Mouse (Mus musculus): ENCODE measurements around the gene Pcp4l1.
"Not testable (repeated sequence)": the region's sequence is repeated elsewhere in the genome, so short reads cannot be mapped to it uniquely, and the experiment has no call there.

The Pcp4l1 gene

DNA sequence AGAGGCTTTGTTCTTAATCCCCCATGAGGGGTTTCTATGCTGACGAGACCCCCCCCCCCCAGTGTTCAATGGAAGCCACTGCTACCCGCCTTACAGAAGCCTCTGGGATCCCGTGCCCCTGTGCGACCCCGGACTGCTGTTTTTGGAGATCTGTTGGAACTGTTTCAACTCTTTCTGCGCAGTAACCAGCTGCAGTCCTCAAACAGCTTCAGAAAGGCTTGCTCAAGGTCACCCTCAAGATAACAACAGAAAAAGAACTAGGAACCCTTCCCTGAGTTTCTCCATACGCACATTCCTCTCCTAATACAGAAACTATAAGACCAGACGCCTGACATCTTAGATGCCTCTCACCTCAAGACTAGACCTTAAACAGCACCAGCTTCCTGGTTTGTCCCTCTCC lies 7.0 kb downstream of the Pcp4l1 start:
- DNase-seq (ENCODE audit: extremely low spot score), result peak; percentile 36

- peak; percentile 48 for DNase-seq (ENCODE audit: extremely low spot score)
Observed at GRCm38 (mm10) chr1:171187851-171188700, 8.0 kb downstream of the Pcp4l1 start.

DNA sequence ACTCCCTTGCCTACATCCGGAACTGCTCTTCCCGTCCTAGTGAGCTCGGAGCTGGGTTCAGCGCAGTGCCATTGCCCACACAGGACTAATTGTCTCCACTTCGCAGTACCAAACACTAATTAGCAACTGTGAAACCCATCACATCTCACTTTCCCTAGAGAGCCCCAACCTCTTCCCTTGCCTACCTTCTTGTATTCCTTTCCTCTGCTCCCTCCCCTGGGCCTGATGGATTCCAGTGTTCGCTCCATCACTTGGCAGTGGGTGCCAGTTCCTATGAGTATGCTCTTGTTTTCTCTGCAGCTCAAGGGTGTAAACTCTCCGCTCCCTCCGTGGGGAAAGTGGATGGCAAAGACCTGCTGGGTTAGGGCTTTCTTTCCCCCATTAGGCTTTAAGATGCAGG lies 10.4 kb downstream of the Pcp4l1 start:
- no peak for DNase-seq (ENCODE audit: extremely low spot score)

- DNase-seq (ENCODE audit: extremely low spot score), result no peak
Observed at GRCm38 (mm10) chr1:171184314-171184713, 11.8 kb downstream of the Pcp4l1 start.

DNA sequence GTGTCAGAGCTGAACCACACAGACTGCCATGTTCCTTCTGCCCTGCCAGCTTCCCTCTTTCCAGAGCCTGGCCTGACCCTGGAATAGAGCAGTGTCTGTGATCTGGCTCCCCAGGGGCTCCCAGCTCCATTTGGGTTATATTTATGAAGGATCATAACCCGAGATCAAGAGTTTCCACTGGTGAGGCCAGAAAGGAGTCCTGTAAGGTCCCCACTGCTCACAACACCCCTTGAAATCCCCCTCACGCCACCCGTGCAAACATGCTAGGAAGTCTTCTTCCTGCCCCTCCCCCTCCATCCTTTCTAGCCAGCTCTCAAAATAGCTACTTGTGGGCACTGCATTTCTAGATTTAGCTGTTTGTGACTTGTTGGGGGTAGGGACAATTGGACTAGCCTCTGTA lies 12.4 kb downstream of the Pcp4l1 start:
- DNase-seq (ENCODE audit: extremely low spot score), result no peak

DNA sequence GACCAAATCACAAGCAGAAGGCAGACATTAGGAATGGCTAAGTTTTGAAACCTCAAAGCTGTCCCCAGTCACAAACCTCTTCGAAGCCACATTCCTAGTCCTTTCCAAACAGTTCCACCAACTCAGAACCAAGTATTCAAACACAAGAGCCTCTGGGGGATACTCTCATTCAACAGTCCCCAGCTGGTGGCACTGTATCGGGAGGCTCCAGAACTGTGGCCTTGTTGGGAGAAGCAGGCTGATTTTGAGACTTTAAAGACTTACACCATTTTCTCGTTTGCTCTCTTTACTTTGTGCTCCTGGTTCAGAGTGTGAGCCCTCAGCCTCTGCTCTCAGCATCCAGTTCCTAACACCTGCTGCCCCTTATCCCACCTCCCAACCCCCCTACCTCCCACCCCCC lies 13.0 kb downstream of the Pcp4l1 start:
- no peak for DNase-seq (ENCODE audit: extremely low spot score)

- DNase-seq (ENCODE audit: extremely low spot score), result no peak
Observed at GRCm38 (mm10) chr1:171179487-171180171, 16.4 kb downstream of the Pcp4l1 start.

- no peak for DNase-seq (ENCODE audit: extremely low spot score)
Observed at GRCm38 (mm10) chr1:171172779-171173178, 23.3 kb downstream of the Pcp4l1 start.

DNA sequence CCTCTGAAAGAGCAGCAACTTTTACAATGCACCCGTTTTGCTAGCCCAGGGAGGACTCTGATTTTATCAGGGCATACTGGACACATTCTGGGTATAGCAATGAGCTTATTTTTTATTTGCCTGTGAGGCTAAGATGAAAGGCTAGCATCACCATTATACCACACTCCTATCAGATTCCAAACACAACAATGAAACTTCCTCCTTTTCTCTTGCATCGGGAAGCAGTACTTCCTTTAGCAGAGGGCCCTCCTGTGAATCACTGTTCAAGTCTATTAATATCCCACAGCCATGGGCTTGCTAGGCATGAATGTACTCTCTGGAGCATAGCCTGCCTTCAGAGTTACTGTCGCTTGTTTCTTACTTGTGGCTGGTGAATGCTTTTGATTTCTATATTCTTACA lies 24.9 kb downstream of the Pcp4l1 start:
- DNase-seq (ENCODE audit: extremely low spot score), result no peak

- DNase-seq (ENCODE audit: extremely low spot score), result no peak
Observed at GRCm38 (mm10) chr1:171169913-171170312, 26.2 kb downstream of the Pcp4l1 start.

- no peak for DNase-seq (ENCODE audit: extremely low spot score)
Observed at GRCm38 (mm10) chr1:171168906-171169305, 27.2 kb downstream of the Pcp4l1 start.

- no peak for DNase-seq (ENCODE audit: extremely low spot score)
Observed at GRCm38 (mm10) chr1:171165629-171166345, 30.3 kb downstream of the Pcp4l1 start.

DNA sequence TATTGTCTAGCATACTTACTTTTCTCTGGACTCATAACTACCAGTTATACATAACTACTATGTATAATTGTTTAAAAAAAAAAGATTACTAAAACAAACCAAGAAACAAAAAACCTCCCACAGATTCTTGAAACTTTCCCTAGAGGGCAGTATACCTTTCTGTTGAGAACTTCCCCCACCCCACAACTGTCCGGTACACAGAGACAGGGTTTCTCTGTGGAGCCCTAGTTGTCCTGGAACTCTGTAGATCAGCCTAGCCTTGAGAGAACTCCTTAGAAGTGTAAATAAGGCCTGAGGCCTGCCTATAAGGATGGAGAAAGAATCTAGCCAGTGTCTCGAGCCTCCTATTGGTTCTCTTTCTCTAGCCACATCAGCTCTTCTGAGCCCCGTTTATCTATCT lies 31.8 kb downstream of the Pcp4l1 start:
- no peak for DNase-seq (ENCODE audit: extremely low spot score)

DNA sequence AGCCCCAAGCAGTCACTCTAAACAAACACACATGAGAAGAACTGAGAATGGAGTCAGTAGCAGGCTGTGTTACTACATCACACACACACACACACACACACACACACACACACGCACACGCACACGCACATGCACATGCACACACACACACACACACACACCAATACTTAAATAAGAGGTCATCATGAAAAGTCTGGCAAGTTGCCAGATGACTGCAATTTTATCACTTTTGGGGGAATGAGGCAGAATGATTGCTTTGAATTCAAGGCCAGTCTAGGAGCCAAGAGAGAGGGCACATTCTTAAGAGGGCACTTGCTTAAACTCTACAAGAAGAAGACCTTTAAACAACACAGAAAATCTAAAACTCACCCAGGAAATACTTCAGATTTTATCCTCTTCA lies 33.5 kb downstream of the Pcp4l1 start:
- DNase-seq (ENCODE audit: extremely low spot score), result no peak

DNA sequence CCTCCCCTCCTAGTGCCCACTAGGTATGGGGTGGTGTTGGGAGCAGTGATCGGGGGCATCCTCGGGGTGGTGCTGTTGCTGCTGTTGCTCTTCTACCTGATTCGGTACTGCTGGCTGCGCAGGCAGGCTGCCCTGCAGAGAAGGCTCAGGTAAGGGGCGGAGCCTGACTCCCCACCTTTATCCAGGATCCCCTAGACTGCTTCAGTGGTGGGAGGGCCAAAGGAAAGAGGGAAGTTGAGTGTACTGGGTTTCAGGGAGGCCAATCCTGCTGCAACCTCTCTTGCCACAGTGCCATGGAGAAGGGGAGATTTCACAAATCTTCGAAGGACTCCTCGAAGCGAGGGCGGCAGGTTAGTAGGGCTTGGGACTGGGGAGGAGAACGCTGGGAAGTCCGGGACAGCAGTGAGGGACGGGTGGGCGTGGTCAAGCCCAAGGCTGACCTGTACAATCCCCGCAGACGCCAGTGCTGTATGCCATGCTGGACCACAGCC lies 36.5 kb downstream of the Pcp4l1 start:
- DNase-seq (ENCODE audit: extremely low spot score), result peak; percentile 20

DNA sequence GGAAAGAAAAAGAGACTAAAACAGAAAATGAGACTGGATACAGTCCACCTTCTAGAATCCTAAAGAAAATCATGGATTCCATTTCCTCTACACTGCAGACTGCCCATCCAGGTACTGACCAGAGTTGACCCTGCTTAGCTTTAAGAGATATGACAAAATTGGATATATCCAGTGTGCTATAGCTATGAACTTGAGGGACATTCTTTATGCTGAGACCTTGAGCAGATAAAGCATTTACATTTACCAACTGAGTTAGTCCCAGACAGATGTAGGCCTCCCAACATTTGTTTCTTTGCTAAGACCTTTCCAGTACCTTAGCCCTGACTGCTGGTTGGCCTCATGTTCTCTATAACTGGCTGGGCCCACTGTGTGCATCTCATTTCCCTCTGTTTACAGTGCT lies 38.1 kb downstream of the Pcp4l1 start:
- DNase-seq (ENCODE audit: extremely low spot score), result no peak

DNA sequence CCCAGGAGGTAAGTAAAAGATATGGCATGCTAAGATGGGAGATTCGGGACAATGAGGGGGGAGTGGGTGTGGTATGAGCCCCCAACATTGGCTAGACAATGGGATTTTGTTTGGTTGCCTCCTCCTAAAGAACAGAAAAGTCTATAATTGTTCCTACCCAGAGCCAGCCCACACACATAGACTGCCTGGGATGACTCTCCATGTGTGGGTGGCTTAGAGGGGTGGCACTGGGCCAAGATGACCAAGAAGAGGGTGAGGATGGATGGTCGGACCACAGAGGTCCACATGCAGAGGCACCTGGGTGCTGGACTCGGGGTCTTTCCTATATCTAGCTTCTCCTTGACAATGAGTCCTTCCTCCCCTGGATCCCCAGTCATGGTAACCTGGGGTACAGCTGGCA lies 39.4 kb downstream of the Pcp4l1 start:
- no peak for DNase-seq (ENCODE audit: extremely low spot score)

- no peak for DNase-seq (ENCODE audit: extremely low spot score)
Observed at GRCm38 (mm10) chr1:171151966-171152365, 44.1 kb downstream of the Pcp4l1 start.

DNA sequence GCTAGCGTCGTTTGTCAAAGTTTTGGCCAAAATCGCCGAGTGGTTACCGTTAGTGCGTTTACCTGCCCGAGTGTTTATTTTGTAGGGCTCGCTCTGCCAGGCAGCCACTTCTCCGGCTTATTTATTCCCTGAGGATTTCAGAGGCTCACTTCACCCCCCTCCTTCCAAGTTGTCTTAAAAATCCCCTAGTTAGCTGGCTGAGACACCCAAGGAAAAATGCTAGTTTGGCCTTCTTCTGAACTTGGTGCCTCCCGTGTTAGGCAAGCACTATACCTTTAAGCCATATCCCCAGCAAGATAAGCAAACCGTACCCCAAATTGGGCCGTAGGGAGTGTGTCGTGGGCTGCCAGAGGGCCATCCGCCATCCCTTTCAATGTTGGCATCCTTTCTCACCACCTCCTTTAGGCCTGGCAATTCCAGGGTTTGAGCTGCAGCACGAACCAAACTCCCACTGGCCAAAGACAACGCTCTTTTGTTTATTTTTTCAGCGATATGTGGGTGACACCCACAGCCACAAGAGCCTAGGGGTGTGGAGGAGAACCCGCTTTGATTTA lies 45.2 kb downstream of the Pcp4l1 start:
- DNase-seq (ENCODE audit: extremely low spot score), result no peak

GRCm38 (mm10) chr1:171149974-171150760 lies 45.9 kb downstream of the Pcp4l1 start, which contains the start of the genes Sdhc and Mpz:
Gene Sdhc, minus strand, starts transcription at chr1:171150603.
Gene Mpz, plus strand, starts transcription at chr1:171150711.
- peak; percentile 97 for DNase-seq (ENCODE audit: extremely low spot score)

- not testable (repeated sequence) for DNase-seq (ENCODE audit: extremely low spot score)
Observed at GRCm38 (mm10) chr1:171142981-171143380, 53.1 kb downstream of the Pcp4l1 start.

Data from embryo, embryonic 9.5 days (tissue).